Mouse (Mus musculus) thymus, adult 2 months (tissue): Measurements from ENCODE around the gene Mpo. TPM values are rescaled to one million over a fixed set of nuclear protein-coding genes. Genes with fewer than 3 reads are reported as not detected.
A peak's percentile ranks its signal among the peaks of the same experiment; 100 is the strongest.

Experiments used
- DNase-seq: peaks from one replicate; pipeline ENCODE4 v3.0.0; 2021
- H3K27ac ChIP-seq: fragments of 200-500 bp; 2 replicates; pipeline ENCODE4 v1.5.1; 2012; ENCODE audit warnings: low read length, control low read depth; ENCODE audit not compliant: control insufficient read depth, insufficient read depth
- H3K27me3 ChIP-seq: fragments of 200-500 bp; 2 replicates; pipeline ENCODE4 v1.6.1; 2012; ENCODE audit warnings: mild to moderate bottlenecking, low read length, moderate library complexity, mixed read lengths; ENCODE audit not compliant: control insufficient read depth, insufficient read depth
- H3K36me3 ChIP-seq: fragments of 200-500 bp; 2 replicates; pipeline ENCODE4 v1.6.1; 2012; ENCODE audit warnings: mild to moderate bottlenecking, low read length, moderate library complexity; ENCODE audit not compliant: control insufficient read depth, insufficient read depth
- H3K4me1 ChIP-seq: fragments of 200-500 bp; replicated peaks from 2 replicates; pipeline ENCODE4 v1.6.1; 2012; ENCODE audit warnings: low read length; ENCODE audit not compliant: control insufficient read depth, insufficient read depth
- H3K4me3 ChIP-seq: fragments of 200-500 bp; 2 replicates; pipeline ENCODE4 v1.5.1; 2012; ENCODE audit warnings: mild to moderate bottlenecking, low read length, control low read depth, moderate library complexity; ENCODE audit not compliant: control insufficient read depth, insufficient read depth
- CTCF ChIP-seq: fragments of 200-500 bp; IDR thresholded peaks from 2 replicates; pipeline ENCODE4 v1.5.1; 2012; ENCODE audit warnings: mild to moderate bottlenecking, control low read depth, low read length, moderate library complexity, borderline replicate concordance; ENCODE audit not compliant: control insufficient read depth, poor library complexity, insufficient read depth; ENCODE audit errors: extremely low read depth
- POLR2A ChIP-seq: fragments of 200-500 bp; IDR thresholded peaks from 2 replicates; pipeline ENCODE4 v1.6.1; 2012; ENCODE audit warnings: mild to moderate bottlenecking, low read length, control low read depth, moderate library complexity; ENCODE audit not compliant: control insufficient read depth, poor library complexity, insufficient read depth; ENCODE audit errors: extremely low read depth
- WGBS: fragments of 180-500 bp; shearing (Covaris S2); methylation state at CpG from one replicate; pipeline ENCODE4 v1.1.7; 2018; 5-methylcytosine and 5-hydroxymethylcytosine counted together
- polyA plus RNA-seq: library from polyadenylated mRNA; depleted of rRNA; stranded (reverse); fragments of >200 nt; gene quantifications from 2 replicates; pipeline ENCODE4 v1.2.3, GENCODE M21; 2012

Mpo gene
- polyA plus RNA-seq, 1 experiment: 4.6 TPM

DNA sequence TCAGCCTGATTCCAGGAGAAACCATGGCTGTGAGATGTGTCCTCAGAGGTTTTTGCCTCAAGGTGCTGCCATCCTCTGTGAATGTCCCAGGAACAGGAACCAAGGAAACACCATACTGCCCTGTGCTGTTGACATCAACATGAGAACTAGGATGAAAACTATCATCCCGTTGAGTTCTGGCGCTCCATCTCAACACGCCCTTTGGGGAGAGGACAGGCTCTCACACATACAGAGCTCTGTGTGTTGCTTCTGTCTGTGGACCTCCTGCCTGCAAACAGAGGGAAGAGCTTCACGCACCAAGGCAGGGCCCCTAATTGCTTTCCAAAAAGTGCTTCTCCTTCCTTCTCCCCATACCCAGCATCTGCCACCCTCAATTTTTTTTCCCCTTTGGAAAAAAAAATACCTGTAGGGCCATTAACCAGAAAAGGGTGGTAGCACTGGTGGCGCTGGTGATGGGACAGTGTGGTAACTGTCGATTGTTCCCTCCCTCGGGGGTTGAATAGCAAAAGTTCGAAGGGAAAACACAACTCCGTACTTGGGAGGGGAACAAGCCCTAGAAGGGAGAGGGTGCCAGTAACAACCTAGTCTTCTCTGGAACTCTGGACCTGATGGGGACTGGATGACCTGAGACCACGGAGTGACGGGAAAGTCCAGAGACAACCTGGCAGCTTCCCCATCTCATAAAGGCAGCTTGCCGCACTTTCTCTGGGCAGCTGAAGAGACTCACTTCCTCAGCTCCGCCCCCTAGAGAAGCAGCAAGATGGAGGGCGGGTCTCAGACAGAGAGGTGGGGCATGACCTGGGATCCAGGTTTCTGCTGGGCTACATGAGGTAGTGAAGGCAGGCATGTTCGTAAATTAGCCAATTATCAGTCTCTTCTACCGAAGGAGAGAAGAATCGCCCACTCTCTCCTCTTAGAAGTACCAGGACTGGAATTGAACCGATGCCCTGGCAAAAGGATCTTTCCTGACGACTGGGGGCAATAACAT, 45.0 kb upstream of the Mpo start:
- peak overlapping the region; percentile 51 for H3K4me3 ChIP-seq
- WGBS: 6% methylated on average over 19 of the region's 19 CpGs
- peak; percentile 91 for DNase-seq
- TF ChIP-seq POLR2A (peak; percentile 97), CTCF (0 out of 2 replicates have a peak, but pooled peaks have one; percentile 26)
- H3K27me3 ChIP-seq: no peaks in the 10 kb centered on the region
- H3K27ac ChIP-seq: peak overlapping the region; percentile 100
- H3K36me3 ChIP-seq: peaks cover 11% of the 10 kb centered on the region
- peaks cover 64% of the 10 kb centered on the region for H3K4me1 ChIP-seq

GRCm38 (mm10) chr11:87749192-87750042, 44.0 kb upstream of the Mpo start:
- Histone ChIP-seq H3K4me3 (peak overlapping the region; percentile 51), H3K27ac (peak overlapping the region; percentile 100), H3K27me3 (no peaks in the 10 kb centered on the region), H3K36me3 (peaks cover 4% of the 10 kb centered on the region; the same call in 1 of the 2 replicates), H3K4me1 (peaks cover 66% of the 10 kb centered on the region)
- TF ChIP-seq CTCF (peak; percentile 55; the same call in 1 of the 2 replicates), POLR2A (peak; percentile 63)
- peak; percentile 91 for DNase-seq
- WGBS: 1% methylated on average over 18 of the region's 18 CpGs

GRCm38 (mm10) chr11:87750043-87750421, 43.3 kb upstream of the Mpo start:
- TF ChIP-seq POLR2A (no peak), CTCF (no peak)
- Histone ChIP-seq H3K27me3 (no peaks in the 10 kb centered on the region), H3K27ac (peak overlapping the region; percentile 100), H3K4me1 (peaks cover 60% of the 10 kb centered on the region), H3K4me3 (peak overlapping the region; percentile 51), H3K36me3 (no peaks in the 10 kb centered on the region)
- DNase-seq: no peak
- 7% methylated on average over 11 of the region's 11 CpGs for WGBS

DNA sequence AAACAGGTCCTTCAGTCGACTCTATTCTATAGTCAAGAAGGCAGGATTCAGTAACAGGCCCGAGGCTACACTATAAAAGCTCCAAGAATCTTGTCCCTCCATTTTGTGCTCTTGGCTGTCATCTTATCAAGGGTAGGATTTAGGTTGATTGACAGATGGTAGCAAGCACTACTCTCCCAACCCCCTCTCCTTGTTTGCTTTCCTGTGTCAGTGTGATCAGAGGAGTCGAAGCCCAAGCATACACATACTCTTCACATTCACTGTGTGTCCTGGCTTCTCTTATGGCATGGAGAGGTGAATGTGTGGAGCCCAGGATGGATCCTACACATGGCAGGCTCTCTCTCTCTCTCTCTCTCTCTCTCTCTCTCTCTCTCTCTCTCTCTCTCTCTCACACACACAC, 42.9 kb upstream of the Mpo start:
- no peak for TF ChIP-seq CTCF
- no peak for TF ChIP-seq POLR2A
- no peaks in the 10 kb centered on the region for H3K36me3 ChIP-seq
- WGBS: 8% methylated on average over 3 of the region's 3 CpGs
- peaks cover 55% of the 10 kb centered on the region for H3K4me1 ChIP-seq
- peak; percentile 70 for DNase-seq
- no peaks in the 10 kb centered on the region for H3K27me3 ChIP-seq
- peak overlapping the region; percentile 100 for H3K27ac ChIP-seq
- H3K4me3 ChIP-seq: peak overlapping the region; percentile 61; the same call in 1 of the 2 replicates

DNA sequence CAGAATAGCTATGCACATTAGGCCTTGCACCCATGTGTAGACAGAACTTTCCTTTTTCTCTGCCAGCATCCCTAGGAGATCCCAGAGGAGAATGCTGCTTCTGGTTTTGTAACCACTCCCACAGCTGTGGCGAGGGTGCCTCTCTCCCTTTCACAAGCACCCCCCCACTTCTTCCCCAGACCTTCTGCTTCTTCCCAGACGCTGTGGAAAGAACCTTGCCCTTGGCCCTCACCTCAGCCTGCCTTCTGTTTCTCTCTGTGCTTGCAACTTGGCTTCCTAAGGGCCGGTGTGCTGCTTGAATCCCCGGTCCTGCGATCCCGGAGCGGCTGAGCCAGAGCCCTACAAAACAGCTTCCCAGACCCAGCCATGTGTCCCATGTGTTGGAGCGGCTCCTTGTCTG, 42.4 kb upstream of the Mpo start:
- 8% methylated on average over 8 of the region's 8 CpGs for WGBS
- TF ChIP-seq POLR2A: no peak
- TF ChIP-seq CTCF: no peak
- H3K4me1 ChIP-seq: peaks cover 50% of the 10 kb centered on the region
- H3K27ac ChIP-seq: peak overlapping the region; percentile 100
- H3K27me3 ChIP-seq: no peaks in the 10 kb centered on the region
- DNase-seq: peak; percentile 54
- H3K36me3 ChIP-seq: no peaks in the 10 kb centered on the region; the same call in 1 of the 2 replicates
- H3K4me3 ChIP-seq: peak overlapping the region; percentile 61

GRCm38 (mm10) chr11:87751491-87751966, 41.9 kb upstream of the Mpo start:
- Histone ChIP-seq H3K36me3 (peaks cover 4% of the 10 kb centered on the region), H3K27ac (peak overlapping the region; percentile 100), H3K4me1 (peaks cover 45% of the 10 kb centered on the region), H3K27me3 (no peaks in the 10 kb centered on the region), H3K4me3 (peak overlapping the region; percentile 61)
- TF ChIP-seq POLR2A: peak; percentile 74
- TF ChIP-seq CTCF: no peak
- peak; percentile 86 for DNase-seq
- WGBS: 3% methylated on average over 4 of the region's 4 CpGs
